Mouse (Mus musculus): ENCODE measurements around the gene Zdhhc6. TPM values are rescaled to one million over a fixed set of nuclear protein-coding genes. Genes with fewer than 3 reads are reported as not detected.

Gene Zdhhc6
- 10 to 100 TPM; 13.1 to 33.9 TPM for polyA plus RNA-seq (2012; fragmentation: generic; extraction: Trizol)

DNA sequence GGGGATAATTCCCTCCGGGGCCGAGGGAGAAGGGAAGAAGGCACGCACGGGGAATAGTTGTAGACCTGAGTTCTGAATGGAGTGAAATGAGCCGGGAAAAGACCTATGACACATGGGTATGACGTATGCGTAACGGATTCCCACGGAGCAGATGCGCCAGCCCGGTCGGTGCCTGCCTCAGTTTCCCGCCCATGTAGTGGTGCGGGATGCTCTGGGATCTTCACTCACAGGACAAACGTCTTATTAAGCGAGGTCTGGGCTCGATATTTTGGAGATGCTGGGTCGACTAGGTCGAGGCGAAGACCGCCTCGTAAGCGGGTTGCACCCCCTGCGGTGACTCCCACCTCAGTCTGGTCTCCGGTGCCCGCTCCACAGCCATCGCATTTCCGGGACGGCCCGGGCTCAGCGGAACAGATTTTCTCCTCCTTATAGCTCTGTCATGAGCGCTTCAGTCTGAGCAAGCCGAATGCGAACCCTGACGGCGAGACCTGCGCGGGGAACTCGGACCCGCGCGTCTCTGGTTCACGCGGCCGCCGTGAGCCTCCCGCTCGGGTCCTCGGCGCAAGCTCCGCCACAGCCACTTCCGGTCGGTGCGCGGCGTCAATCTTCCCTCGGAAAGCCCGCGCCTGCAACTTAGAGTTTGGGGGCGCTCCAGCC, at the start of gene Zdhhc6:
Gene Zdhhc6, minus strand, starts transcription at position 581 of the 657 bp plus-strand sequence.

GRCm38 (mm10) chr19:55316109-55316714, 380 bp upstream of the Zdhhc6 start, which contains the start of gene Vti1a:
Gene Vti1a, plus strand, starts transcription at chr19:55316295.

DNA sequence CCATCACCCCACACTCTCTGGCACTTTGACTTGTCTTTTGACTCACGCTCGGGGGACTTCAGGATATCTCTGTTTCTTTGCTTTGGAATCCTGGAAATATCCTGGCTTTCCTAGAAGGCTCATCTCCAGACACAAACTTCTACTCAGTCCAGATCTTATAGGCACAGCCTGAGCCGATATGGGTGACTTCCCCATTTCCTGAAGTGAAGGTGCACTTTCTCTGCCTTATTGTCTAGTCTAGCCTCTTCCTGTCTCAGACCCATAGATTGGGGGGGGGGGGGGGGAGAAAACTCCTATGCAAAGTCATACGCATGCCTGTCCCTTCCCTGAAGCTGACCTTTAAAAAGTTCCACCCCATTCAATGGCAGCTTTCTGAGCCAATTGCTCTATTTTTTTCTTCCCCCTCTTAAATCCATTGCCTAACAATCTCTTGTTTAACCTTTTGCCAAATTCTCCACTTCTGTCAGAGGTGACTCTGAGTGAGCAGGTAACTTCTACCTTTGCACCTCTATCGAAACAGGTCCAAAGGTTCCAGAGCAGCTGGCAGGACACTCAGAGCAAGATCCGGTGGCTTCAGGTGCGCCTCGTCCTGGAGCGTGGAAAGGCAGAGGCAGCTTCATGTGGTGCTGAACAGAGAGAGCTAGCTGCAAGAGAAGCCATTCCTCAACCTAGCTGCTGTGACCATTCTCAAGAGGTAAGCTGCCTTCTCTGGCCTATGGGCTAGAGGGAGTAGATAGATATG, 64.3 kb downstream of the Zdhhc6 start, which contains the start of gene Acsl5:
Gene Acsl5, plus strand, starts transcription at position 556 of the 742 bp plus-strand sequence.

GRCm38 (mm10) chr19:55241186-55241645, 74.6 kb downstream of the Zdhhc6 start, which contains the start of gene Gucy2g:
Gene Gucy2g, minus strand, starts transcription at chr19:55241236.

Other genes with a start within 250 kb of the Zdhhc6 start
- 1 to 10 TPM in 1 of 2 experiments, under 1 TPM in 1; 0.98 to 9.7 TPM for gene Gpam, start 188.8 kb downstream of the Zdhhc6 start, polyA plus RNA-seq (2012; fragmentation: generic; extraction: Trizol)
- gene Tectb, start 135.3 kb downstream of the Zdhhc6 start, polyA plus RNA-seq (2012; fragmentation: generic; extraction: Trizol) = not detected
- under 1 TPM in 1 of 2 experiments, not detected in 1; 0.01 TPM for gene Gucy2g, start 74.8 kb downstream of the Zdhhc6 start, polyA plus RNA-seq (2012; fragmentation: generic; extraction: Trizol)
- gene Acsl5, start 64.1 kb downstream of the Zdhhc6 start, polyA plus RNA-seq (2012; fragmentation: generic; extraction: Trizol) = 10 to 100 TPM; 21.5 to 47.3 TPM
- 10 to 100 TPM in 1 of 2 experiments, 1 to 10 TPM in 1; 8.2 to 12.3 TPM for gene Vti1a, start 263 bp upstream of the Zdhhc6 start, polyA plus RNA-seq (2012; fragmentation: generic; extraction: Trizol)